Mouse (Mus musculus) olfactory bulb, adult 2 months (tissue): ENCODE data around the gene Sv2a.

Source experiments
- CTCF ChIP-seq: fragments of 200-500 bp; IDR thresholded peaks from 2 replicates; pipeline ENCODE4 v1.5.1; 2012; ENCODE audit warnings: low read depth, mild to moderate bottlenecking, low read length, moderate library complexity; ENCODE audit not compliant: insufficient read depth
- POLR2A ChIP-seq: fragments of 200-500 bp; IDR thresholded peaks from 2 replicates; pipeline ENCODE4 v1.6.1; 2012; ENCODE audit warnings: mild to moderate bottlenecking, low read depth, low read length, moderate library complexity; ENCODE audit not compliant: insufficient read depth

DNA sequence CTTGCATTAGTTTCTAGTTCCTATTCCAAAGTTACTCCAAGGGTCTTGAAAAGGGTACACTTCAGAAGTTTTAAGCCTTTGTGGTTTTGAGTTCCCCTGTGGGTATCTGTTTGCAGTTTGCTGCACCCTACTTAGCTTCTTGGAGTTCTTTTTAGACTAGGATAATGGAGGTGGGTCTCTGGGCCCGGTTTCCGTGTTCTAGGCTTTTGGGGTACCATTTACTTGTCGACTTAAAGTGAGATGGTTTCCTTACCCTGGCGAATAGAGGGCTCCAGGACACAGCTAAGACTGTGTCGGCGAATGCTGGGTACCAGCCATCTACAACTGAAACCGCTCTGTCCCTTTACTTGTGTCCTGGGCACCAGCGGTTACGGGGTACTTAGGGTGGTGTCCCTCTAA lies 40.7 kb downstream of the Sv2a start:
- TF ChIP-seq POLR2A, result no peak
- TF ChIP-seq CTCF, result no peak
